Comparison of ENCODE assay signal across 8 mouse cellular contexts in the genomic region with DNA sequence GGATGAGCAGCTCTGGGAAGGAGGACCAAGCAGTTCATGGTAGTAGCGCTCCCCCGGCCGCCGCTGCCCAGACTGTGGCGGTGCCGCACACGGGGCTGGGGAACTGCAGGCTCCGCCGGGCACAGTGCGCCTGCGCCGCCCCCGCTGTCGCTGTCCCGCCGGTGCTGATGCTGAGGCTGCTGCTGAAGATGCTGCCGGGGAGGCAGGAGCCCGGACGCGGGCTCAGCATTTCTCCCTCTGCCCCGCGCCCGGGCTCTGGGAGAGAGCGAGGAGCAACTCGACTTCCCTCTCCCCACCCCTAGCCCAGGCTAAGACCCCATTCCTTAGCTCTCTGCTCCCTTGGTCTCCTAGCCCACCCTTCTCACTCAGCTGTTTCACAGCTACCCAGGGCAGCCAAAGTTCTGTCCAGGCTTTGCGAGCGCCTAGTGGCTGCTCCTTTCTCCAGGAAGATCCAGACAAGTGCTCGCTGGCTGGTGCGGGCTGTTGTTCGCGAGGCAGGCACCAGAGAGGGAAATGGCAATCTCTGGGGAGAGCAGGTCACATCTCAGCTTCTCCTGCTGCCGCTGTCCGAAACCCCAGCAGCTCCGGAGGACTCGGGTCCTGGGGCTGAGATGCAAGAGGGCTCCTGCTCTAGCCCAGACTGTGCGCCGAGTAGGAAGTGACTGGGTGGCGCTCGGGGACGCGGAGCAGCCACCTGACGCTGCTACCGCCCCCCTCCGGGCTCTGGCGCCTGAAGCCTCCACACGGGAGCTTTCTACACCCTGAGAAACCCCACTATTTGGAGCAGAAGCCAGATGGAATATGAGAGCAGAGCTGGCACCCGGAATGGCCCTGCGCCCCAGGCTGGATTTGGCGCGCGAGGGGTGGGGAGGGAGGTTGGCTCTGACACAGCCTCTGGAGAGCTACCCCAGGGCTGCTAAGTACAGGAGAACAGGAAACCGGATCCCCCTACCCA. TPM values are rescaled to one million over a fixed set of nuclear protein-coding genes. Genes with fewer than 3 reads are reported as not detected.
DNase-seq lines count a peak whose midpoint lies in the region; ATAC-seq and TF ChIP-seq lines count a peak whose summit lies in the region.

A gene (minus strand): TSS at position 642 of the 955 bp plus-strand sequence.

- TF ChIP-seq EP300 in heart, postnatal 0 days (IDR thresholded peaks at IDR 0.05; ENCODE audit: low read depth): no peak

- no peak for TF ChIP-seq CTCF in C2C12 (IDR thresholded peaks at IDR 0.05; ENCODE audit: control insufficient read depth, insufficient read depth, insufficient read length)
- no peak for TF ChIP-seq CTCF in heart, postnatal 0 days (IDR thresholded peaks at IDR 0.05; ENCODE audit: low read depth)

- H3K79me2 ChIP-seq in C2C12 (ENCODE audit: control insufficient read depth, insufficient read depth): no peaks in the 10 kb centered on the region

- H3K36me3 ChIP-seq in C2C12 (ENCODE audit: control insufficient read depth, insufficient read depth): no peaks in the 10 kb centered on the region
- H3K36me3 ChIP-seq in heart, postnatal 0 days (replicated peaks; ENCODE audit: control insufficient read depth, insufficient read depth, low read length): no peaks in the 10 kb centered on the region

- peaks cover 16% of the 10 kb centered on the region for H3K27me3 ChIP-seq in C2C12 (ENCODE audit: control insufficient read depth, insufficient read depth, insufficient read length)
- peaks cover 49% of the 10 kb centered on the region for H3K27me3 ChIP-seq in heart, postnatal 0 days (ENCODE audit: control insufficient read depth, insufficient read depth, low read length)

- H3K79me3 ChIP-seq in C2C12 (ENCODE audit: low read depth): no peaks in the 10 kb centered on the region

- H3ac ChIP-seq in C2C12 (ENCODE audit: control insufficient read depth, insufficient read length, low read depth): no peak within 1 kb of the TSS

- peak; percentile 33 for ATAC-seq in cerebellum, adult (ENCODE audit: insufficient number of reproducible peaks, low FRiP score, low TSS enrichment)
- no peak for ATAC-seq in heart, postnatal 0 days (ENCODE audit: insufficient read depth, low read depth)
- no peak for ATAC-seq in activated CD4-positive, CD25-positive, alpha-beta regulatory T cell, adult 4 months

- no peaks in the 10 kb centered on the region for H3K4me1 ChIP-seq in heart, postnatal 0 days (ENCODE audit: control insufficient read depth, insufficient read depth)

- DNase-seq in cerebellum, adult 8-10 months: no peak
- peak; percentile 87 for DNase-seq in embryo, embryonic 11 days
- DNase-seq in heart, postnatal 0 days (ENCODE audit: low spot score): no peak
- peak; percentile 58 for DNase-seq in left cerebral cortex, adult 11 months (ENCODE audit: low spot score)
- DNase-seq in naive thymus-derived CD4-positive, alpha-beta T cell, adult 2 months (ENCODE audit: low read depth): peak; percentile 34

- no peak within 1 kb of the TSS for H3K9ac ChIP-seq in heart, postnatal 0 days (replicated peaks; ENCODE audit: low read depth, low read length)

- peak within 1 kb of the TSS; percentile 6 for H3K4me3 ChIP-seq in C2C12 (ENCODE audit: insufficient read depth, poor library complexity, severe bottlenecking)
- H3K4me3 ChIP-seq in heart, postnatal 0 days (ENCODE audit: low read depth, low read length): peak within 1 kb of the TSS; percentile 22

- H3K27ac ChIP-seq in heart, postnatal 0 days (ENCODE audit: low read depth): no peak within 1 kb of the TSS

- peak within 1 kb of the TSS; percentile 37 for H3K4me2 ChIP-seq in heart, postnatal 0 days (ENCODE audit: low read depth, low read length)

- no peaks in the 10 kb centered on the region for H3K9me3 ChIP-seq in heart, postnatal 0 days (replicated peaks; ENCODE audit: control insufficient read depth, low read length)

- WGBS in heart, postnatal 0 days: under 1% methylated on average over 49 of the region's 52 CpGs

TF ChIP-seq in C2C12, 6 proteins besides CTCF, POLR2A, EP300 and RAD21:
- TF ChIP-seq FOSL1 (IDR thresholded peaks at IDR 0.05; ENCODE audit: insufficient read depth, low read length, poor library complexity, severe bottlenecking): no peak

RNA-seq across cellular contexts. Expression of the gene that starts here (rescaled TPM):
- polyA plus RNA-seq in C2C12 (2012; fragmentation: generic; extraction: Trizol): not detected
- total RNA-seq in heart, postnatal 0 days (2014; rRNA removed; ENCODE audit: low replicate concordance): not detected in 2 replicates
- polyA plus RNA-seq in heart, postnatal 0 days (2015; fragmentation: Nextera tagmentation; extraction: Ambion mirVana): not detected in 2 replicates
- polyA plus RNA-seq in activated CD4-positive, CD25-positive, alpha-beta regulatory T cell, adult 4 months (2017; shearing (Covaris generic)): not detected

Comparison
In these comparisons a context has a peak if more than half of its experiments do, and no peak if none do; other contexts are left out.
1. DNase-seq: peak in embryo, embryonic 11 days (single experiment), left cerebral cortex, adult 11 months (single experiment) and naive thymus-derived CD4-positive, alpha-beta T cell, adult 2 months (single experiment); none in cerebellum, adult 8-10 months (single experiment) and heart, postnatal 0 days (single experiment).